Mouse (Mus musculus): ENCODE measurements around the gene Ugt1a7c.
A peak's percentile ranks its signal among the peaks of the same experiment; 100 is the strongest.

Gene Ugt1a7c

GRCm38 (mm10) chr1:88243861-88244260 lies 149.0 kb downstream of the Ugt1a7c start:
- DNase-seq, result no peak

DNA sequence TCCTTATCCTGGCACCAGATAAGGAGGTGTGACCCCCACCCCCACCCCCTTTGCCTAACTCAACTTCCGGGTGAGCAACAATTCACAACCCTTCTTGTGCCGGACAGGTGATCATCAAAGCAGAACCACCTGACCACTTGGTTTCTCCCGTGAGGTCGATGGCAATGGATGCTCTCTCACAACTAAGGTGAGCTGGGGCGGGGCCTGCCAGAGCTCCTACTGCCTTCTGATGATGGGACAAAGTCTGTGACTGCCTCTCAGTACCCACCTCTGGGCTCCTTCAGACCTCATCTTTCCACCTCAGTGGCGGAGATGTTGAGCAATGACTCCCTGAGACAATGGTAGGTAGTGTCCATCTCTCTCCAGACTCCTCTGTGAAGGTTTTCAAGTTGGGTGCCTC lies 151.0 kb downstream of the Ugt1a7c start:
- DNase-seq, result no peak

GRCm38 (mm10) chr1:88246386-88246785 lies 151.5 kb downstream of the Ugt1a7c start:
- DNase-seq, result no peak

DNA sequence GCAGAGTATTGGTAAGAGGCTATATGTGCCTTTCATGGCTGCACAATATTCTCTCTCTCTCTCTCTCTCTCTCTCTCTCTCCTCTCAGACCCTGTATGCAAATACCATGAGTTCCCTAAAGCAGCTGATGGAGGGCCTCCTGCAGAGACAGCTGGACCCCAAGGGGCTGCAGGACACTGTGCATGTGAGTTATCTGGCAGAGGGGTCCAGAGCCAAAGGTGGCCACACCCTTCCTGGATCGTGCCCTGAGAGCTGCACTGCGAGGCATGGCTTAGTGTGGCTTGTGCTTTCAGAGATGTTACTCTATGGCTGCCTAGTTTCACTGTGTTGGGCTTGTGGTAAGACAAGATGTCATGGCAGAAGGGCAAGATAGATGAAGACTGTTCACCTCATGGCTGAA lies 152.8 kb downstream of the Ugt1a7c start:
- DNase-seq, result no peak

GRCm38 (mm10) chr1:88248658-88249057 lies 153.8 kb downstream of the Ugt1a7c start:
- peak in 1 of 2 experiments; percentile 51 for DNase-seq

GRCm38 (mm10) chr1:88249596-88249995 lies 154.7 kb downstream of the Ugt1a7c start:
- DNase-seq, result no peak

GRCm38 (mm10) chr1:88250023-88250422 lies 155.2 kb downstream of the Ugt1a7c start:
- DNase-seq, result no peak

DNA sequence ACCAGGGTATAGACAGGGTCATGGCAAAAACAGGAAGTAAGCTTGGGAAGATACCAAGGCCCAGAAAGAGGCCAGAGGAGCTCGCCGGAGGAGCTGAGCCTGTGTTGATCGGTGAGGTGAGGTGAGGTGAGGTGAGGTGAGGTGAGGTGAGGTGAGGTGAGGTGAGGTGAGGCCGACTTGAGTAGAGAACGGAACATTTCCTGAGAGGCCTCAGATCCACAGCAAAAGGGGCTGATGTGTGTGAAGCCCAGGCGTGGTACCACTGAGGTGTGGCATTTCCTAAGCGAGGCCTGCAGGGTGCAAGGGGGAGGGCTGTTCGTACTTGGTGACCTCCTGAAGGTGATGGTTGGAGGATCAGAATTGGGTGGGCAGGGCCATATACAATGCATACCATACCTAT lies 158.2 kb downstream of the Ugt1a7c start:
- no peak for DNase-seq

DNA sequence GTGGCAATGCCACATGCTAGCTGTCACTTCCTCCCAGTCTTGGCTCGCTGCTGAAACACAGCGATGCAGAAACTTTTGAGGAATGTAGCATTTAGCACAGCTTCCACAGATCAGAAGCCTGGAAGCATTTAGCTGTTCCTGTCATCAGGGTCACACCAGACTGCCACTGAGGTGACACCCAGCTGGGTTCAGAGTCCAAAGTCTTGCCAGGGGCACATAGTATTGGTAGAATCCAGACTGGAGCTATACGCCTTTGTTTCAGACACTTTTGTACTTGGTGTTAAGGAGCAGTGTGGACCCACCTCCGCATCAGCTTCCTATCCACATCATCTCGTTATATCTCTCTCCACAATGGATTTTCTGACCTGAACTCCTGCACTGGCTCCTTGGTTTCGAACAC lies 158.7 kb downstream of the Ugt1a7c start:
- no peak for DNase-seq

DNA sequence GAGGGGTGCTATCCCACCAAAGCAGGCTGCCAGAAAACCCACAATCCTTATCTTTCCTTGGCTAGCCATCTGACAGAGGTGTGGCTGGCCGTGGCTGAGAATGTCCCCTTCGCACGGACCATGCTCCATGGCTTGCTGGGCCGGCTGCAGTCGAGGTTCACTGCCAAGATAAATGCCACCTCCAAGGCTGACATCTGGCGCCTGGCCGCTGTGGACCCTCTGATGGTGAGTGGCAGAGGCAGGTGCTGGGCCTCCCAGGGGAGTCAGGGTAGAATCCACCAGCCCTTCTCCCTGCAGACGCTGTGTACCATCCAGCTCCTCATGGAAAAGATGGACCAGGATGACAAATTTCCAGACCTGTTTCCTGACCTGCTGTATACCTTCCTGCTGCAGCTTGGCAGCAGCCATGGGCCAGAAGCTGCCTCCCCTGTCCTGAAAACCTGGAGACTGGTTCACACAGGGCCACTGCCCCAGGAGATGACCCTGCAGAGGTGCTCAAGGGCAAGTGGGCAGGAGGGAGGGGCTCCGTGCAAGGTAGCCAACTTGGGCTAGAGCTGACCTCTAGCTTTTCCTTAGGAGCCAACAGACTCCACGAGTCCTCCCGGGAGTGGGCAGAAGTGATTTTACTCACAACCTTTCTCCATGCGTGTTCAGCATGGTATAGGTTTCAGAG lies 160.1 kb downstream of the Ugt1a7c start:
- peak; percentile 76 to 83 for DNase-seq

DNA sequence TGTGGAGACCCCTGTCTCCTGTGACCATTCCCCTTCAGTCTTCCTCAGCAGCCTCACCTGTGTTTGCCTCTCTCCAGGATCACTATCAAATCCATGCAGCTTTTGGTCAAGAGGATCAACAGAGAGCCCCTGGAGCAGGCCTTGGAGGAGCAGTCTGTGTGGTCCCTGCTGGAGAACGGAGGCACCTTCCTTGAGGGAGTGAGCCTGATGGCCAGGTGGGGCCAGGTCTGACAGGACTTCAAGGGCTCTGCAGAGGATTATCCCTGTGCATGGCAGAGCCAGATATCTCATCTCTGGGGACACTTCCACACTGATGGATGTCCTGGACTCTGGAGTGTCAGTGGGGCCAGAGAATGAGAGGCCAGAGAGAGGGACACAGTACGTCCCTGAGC lies 160.6 kb downstream of the Ugt1a7c start:
- DNase-seq, result peak; percentile 38 to 45

DNA sequence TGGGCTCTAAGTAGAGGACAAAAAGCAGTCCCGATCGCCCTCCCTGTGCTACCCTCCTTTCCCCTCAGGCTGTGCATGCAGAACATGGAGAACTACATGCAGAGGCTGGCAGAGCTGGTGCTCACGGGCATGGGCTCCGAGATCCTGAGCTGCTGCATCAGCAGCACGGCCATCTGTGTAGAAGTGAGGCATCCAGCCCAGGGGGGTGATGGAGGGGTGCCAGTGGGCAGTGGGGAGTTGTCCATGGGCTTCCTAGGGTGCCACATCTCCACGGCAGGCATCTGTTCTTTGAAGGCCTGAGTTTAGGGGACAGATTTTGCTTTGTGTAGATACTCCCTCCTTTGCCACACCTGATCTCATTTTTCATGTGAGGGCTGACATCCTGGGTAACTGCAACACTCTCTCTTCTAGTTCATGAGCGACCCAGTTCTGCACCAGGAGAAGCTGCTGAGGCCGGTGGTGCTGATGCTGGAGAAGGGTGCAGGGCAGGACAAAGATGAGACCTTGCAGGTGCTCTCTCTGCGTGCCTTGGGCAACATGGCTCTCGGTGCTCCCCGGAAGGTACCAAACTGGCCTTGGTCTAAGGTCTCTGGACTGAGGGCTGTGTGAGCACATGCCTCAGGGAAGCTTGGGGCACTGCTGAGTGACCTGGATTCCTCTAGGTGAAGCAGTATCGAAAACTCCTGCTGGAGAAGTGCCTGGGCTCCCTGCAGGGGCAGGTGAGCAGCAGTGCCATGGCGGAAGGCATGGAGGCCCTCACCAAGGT lies 161.3 kb downstream of the Ugt1a7c start:
- DNase-seq, result peak; percentile 76 to 82

DNA sequence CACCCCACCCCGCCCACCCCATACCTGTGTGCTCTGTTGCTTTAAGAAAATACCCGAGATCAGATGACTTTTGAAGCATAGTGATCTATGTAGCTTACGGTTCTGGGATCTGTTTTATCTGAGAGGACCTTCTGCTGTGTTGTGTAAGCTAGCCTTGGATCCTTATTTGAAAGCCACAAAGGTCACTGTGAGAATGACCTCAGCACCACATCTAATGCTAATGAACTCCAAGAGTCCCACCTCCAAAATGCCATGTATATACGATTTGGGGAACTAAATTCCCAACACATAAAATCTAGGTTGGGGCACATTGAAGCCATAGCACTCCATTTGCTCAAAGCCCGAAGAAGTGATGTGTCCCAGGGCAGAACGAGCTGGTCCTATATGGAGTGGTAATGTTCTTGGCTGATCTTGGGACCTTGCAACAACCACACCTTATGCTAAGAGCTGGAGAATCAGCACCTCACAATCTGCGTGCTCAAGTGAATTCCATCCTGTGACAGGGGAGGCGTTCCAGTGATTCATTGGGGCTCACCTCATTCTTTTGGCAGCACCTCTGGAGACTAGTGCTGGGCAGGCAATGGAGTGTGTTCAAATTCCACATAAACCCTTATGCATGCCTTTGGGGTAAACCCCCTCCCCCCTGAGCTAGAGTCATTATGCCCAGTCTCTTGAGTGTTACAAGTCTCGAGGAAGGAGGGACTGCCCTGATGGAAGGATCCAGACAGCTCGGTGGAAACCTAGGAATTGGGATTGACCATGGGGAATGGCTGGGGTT lies 162.2 kb downstream of the Ugt1a7c start:
- no peak for DNase-seq

GRCm38 (mm10) chr1:88257681-88258080 lies 162.8 kb downstream of the Ugt1a7c start:
- DNase-seq, result no peak

GRCm38 (mm10) chr1:88258361-88258760 lies 163.5 kb downstream of the Ugt1a7c start:
- peak; percentile 37 to 46 for DNase-seq

DNA sequence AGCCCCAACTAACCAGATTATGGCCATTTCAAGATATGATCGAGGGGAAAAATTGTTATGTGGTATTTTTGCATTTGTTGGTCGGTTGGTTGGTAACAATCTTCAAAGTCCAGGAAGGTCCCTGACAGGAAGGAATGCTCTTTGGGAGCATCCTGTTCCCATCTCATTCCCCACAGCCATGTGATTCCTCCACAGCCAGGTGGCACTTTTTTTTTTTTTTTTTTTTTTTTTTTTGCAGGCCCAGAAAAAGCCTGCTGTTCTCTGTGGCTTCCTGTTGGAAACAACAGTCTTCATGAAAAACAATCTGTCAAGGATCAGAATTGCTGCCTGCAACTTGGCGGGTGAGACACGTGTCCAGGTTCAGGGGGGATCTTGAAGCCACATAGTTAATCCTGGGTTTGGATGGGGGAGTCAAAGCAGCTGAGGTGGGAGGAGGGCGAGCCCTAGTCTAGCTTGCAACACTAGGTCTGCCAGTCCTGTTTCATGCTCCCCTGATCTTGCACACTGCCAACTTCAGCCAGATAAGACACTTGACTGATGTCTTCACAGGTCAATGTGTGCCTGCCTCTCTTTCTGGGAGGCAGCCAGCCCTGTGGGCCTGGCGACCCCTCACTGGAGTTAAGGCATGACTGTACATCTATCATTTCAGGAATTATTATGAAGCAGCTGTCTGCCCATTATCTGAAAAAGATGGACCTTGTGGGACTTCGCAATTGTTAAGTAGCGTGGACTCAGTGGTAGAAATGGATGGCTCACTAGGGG lies 164.2 kb downstream of the Ugt1a7c start:
- peak; percentile 83 for DNase-seq

- DNase-seq, result peak in 1 of 2 experiments; percentile 51
Observed at GRCm38 (mm10) chr1:88259643-88260024, 164.8 kb downstream of the Ugt1a7c start.

DNA sequence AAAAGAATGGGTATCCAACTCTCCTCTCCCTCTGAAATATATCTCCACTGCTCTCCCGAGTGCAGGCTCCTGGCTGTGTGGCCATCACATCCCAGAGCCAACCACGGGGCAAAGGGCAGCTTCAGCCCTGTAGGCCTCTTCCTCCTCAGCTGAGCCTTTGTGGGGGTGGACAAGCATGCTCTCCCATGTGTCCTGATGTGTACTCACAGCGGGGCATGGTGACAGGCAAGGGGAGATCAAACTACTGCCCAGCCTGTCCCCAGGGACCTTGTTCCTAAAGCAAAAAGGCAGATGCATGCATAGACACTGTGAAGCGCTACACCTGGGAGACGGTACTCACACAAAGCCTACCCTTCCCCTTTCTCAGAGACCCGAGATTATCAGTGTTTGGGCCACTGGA lies 165.3 kb downstream of the Ugt1a7c start:
- peak; percentile 59 to 73 for DNase-seq

DNA sequence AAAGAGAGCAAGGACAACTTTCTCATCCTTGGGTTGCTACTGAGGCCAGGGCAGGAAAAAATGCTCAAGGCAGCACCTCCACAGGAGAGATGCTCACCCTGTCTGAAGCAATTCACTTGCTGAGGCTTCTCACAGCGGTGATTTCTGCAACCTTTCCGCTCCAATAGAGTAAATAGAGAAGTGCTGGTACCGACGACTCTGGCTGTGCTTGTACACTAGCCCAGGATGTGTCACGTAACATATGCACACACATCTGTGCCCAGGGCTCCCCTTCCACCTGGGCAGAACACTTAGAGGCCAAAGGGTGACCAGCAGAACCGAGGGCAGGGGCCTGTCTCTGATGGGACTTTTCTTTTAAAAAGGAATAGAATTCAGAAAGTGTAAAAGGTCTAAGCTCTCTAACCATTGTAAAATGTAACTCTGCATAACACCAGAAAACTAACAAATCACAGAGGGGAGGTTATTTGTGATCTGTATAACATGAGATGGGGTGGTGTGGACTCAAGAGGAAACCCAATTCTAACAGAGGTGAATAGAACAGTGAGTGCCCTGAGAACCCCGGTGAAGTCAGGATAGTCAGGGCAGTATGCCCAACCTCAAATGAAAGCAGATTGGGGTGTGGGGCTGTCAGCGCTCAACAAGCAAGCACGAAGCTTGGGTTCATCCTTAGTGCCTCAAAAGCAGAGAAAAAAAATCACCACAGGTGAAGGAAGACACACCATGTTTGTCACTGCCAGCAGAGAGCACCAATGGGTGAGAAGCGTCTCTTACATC lies 165.9 kb downstream of the Ugt1a7c start:
- no peak for DNase-seq

- DNase-seq, result no peak
Observed at GRCm38 (mm10) chr1:88261706-88262105, 166.8 kb downstream of the Ugt1a7c start.

DNA sequence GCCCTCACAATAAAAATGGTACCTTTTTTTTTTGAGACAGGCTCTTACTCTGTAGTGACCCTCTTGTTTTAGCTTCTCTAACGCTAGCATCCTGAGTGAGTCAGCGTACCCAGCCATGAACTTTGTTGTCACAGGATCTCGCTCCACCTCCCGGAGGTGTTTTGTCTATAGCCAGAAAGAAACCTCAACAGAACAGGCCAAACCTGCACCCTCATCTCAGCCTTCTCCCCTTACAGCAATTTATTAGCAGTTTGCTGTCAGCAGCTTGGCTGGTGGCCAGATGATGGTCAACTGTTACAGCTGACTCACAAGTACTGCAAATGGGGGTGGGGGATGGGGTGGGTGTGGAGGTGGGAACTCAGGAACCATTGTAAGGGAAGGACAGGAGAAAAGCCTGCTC lies 167.4 kb downstream of the Ugt1a7c start:
- DNase-seq, result peak; percentile 52 to 72

- DNase-seq, result no peak
Observed at GRCm38 (mm10) chr1:88262961-88263360, 168.1 kb downstream of the Ugt1a7c start.

All from cerebellum, postnatal 14 days (tissue).